Mouse (Mus musculus) embryonic facial prominence, embryonic 11.5 days (tissue): Measurements from ENCODE around the gene Unc119b. TPM values are rescaled to one million over a fixed set of nuclear protein-coding genes. Genes with fewer than 3 reads are reported as not detected.
"Not testable (repeated sequence)": the region's sequence is repeated elsewhere in the genome, so short reads cannot be mapped to it uniquely, and the experiment has no call there.

ENCODE experiments used
- ATAC-seq: fragments of 200-750 bp; cut with Nextera tagmentation; replicated peaks from 2 replicates; pipeline ENCODE4 v1.8.0; 2017; ENCODE audit warnings: low read depth; ENCODE audit not compliant: insufficient number of reproducible peaks, low FRiP score, low TSS enrichment
- DNase-seq: peaks from one replicate; pipeline ENCODE4 v3.0.0-alpha.2; 2015; ENCODE audit warnings: low spot score
- H3K27ac ChIP-seq: fragments of 300-500 bp; sonication (generic); replicated peaks from 2 replicates; pipeline ENCODE4 v1.5.1; 2014; ENCODE audit warnings: mild to moderate bottlenecking, low read depth, low read length, control low read depth
- H3K27me3 ChIP-seq: fragments of 300-500 bp; sonication (generic); 2 replicates; pipeline ENCODE4 v1.6.1; 2014; ENCODE audit warnings: mild to moderate bottlenecking, low read length, moderate library complexity, mixed read lengths; ENCODE audit not compliant: control insufficient read depth, insufficient read depth
- H3K36me3 ChIP-seq: fragments of 300-500 bp; sonication (generic); replicated peaks from 2 replicates; pipeline ENCODE4 v1.6.1; 2014; ENCODE audit warnings: low read depth, mild to moderate bottlenecking, low read length, moderate library complexity, mixed read lengths; ENCODE audit not compliant: control insufficient read depth, insufficient read depth
- H3K4me1 ChIP-seq: fragments of 300-500 bp; sonication (generic); 2 replicates; pipeline ENCODE4 v1.6.1; 2014; ENCODE audit warnings: low read length, mixed read lengths; ENCODE audit not compliant: control insufficient read depth, insufficient read depth
- H3K4me2 ChIP-seq: fragments of 300-500 bp; sonication (generic); 2 replicates; pipeline ENCODE4 v1.6.1; 2014; ENCODE audit warnings: low read depth, mild to moderate bottlenecking, control low read depth, low read length, moderate library complexity
- H3K4me3 ChIP-seq: fragments of 300-500 bp; sonication (generic); 2 replicates; pipeline ENCODE4 v1.5.1; 2014; ENCODE audit warnings: low read depth, low read length, control low read depth
- H3K9ac ChIP-seq: fragments of 300-500 bp; sonication (generic); replicated peaks from 2 replicates; pipeline ENCODE4 v1.6.1; 2014; ENCODE audit warnings: mild to moderate bottlenecking, control low read depth, low read length
- H3K9me3 ChIP-seq: fragments of 300-500 bp; sonication (generic); replicated peaks from 2 replicates; pipeline ENCODE4 v1.6.1; 2016; ENCODE audit warnings: mild to moderate bottlenecking, low read length, inconsistent platforms, mixed read lengths; ENCODE audit not compliant: control insufficient read depth
- WGBS: fragments of 180-500 bp; shearing (Covaris S2); extraction: QIAGEN DNeasy Blood & Tissue Kit; methylation state at CpG from one replicate; pipeline ENCODE4 v1.1.7; 2014; 5-methylcytosine and 5-hydroxymethylcytosine counted together
- polyA plus RNA-seq: library from polyadenylated mRNA; unstranded; fragments of >200 nt; fragmentation: Nextera tagmentation; extraction: Ambion mirVana; gene quantifications from 2 replicates; pipeline ENCODE4 v1.2.1, GENCODE M21; 2014

Unc119b gene
- polyA plus RNA-seq, 1 experiment from 2014 or later = 49.6 TPM

DNA sequence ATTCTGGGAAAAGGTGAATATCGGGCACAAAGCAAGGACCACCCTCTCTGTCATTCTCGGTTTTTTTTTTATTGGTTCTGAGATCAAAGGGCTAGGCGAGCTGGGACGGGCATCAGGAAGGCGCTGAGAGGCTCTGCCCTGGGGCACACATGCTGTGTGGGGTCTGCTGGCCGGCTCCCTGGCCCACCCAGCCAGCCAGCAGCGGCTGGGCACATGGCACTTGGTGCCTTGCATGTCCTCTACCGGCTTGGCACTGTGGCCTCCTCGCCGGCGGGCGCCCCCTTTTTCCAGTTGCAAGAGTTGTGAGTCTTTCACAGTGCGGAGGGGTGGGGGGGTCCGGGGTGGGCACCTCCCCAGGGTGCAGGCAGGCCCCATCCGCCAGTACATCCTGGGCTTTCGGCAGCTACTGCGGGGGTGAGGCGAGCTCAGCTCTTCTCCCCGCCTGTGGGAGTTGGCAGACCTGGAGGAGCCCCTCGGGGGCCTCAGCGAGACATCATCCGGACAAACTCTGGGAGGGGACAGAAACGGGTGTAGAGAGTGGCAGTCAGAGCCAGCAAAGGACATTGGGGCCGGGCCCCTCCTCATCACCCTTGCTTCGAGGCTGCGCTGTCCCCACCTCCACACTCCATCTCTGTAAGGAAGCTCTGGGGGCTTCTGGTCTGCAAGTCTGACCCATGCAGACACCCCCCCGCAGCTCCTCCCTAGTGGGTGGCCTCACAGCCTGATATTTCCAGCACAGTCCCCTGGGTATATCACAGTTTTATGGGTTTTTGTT is 34.1 kb upstream of the Unc119b start:
- H3K36me3 ChIP-seq = no peaks in the 10 kb centered on the region
- H3K27me3 ChIP-seq = no peaks in the 10 kb centered on the region
- DNase-seq = no peak
- H3K4me2 ChIP-seq = no peak overlapping the region
- peak overlapping the region; percentile 25; the same call in 1 of the 2 replicates for H3K9ac ChIP-seq
- H3K9me3 ChIP-seq = no peaks in the 10 kb centered on the region
- no peak for ATAC-seq
- H3K4me3 ChIP-seq = no peak overlapping the region
- no peak overlapping the region for H3K27ac ChIP-seq
- no peaks in the 10 kb centered on the region for H3K4me1 ChIP-seq
- 38% methylated on average over 27 of the region's 27 CpGs for WGBS

GRCm38 (mm10) chr5:115167396-115167795 is 32.6 kb upstream of the Unc119b start:
- Histone ChIP-seq H3K27ac (no peak overlapping the region), H3K27me3 (no peaks in the 10 kb centered on the region), H3K9ac (no peak overlapping the region), H3K36me3 (no peaks in the 10 kb centered on the region), H3K4me1 (no peaks in the 10 kb centered on the region), H3K9me3 (no peaks in the 10 kb centered on the region), H3K4me3 (no peak overlapping the region), H3K4me2 (no peak overlapping the region)
- 57% methylated on average over 6 of the region's 6 CpGs for WGBS
- DNase-seq (no peak), ATAC-seq (no peak)

DNA sequence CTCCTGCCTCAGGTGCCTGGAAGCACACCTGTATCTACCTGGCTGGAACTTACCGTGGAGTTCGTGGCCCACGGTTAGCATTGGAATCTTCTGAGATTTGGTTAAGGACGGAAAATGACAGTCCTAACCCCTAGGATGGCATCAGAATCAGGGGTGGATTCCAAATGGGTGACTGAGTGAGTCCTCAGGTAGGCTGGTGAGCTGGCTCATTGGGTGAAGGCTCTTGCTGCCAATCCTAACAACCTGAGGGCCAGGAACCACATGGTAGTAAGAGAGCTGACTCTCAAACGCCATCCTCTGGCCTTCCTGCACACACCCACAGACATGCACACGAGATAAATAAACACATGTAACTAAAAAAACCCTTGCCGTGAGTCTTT is 32.0 kb upstream of the Unc119b start:
- Histone ChIP-seq H3K4me2 (no peak overlapping the region), H3K27ac (no peak overlapping the region), H3K4me3 (no peak overlapping the region), H3K4me1 (no peaks in the 10 kb centered on the region), H3K36me3 (no peaks in the 10 kb centered on the region), H3K9me3 (no peaks in the 10 kb centered on the region), H3K9ac (no peak overlapping the region), H3K27me3 (no peaks in the 10 kb centered on the region)
- ATAC-seq (no peak), DNase-seq (no peak)
- WGBS = 81% methylated on average over 7 of the region's 7 CpGs

DNA sequence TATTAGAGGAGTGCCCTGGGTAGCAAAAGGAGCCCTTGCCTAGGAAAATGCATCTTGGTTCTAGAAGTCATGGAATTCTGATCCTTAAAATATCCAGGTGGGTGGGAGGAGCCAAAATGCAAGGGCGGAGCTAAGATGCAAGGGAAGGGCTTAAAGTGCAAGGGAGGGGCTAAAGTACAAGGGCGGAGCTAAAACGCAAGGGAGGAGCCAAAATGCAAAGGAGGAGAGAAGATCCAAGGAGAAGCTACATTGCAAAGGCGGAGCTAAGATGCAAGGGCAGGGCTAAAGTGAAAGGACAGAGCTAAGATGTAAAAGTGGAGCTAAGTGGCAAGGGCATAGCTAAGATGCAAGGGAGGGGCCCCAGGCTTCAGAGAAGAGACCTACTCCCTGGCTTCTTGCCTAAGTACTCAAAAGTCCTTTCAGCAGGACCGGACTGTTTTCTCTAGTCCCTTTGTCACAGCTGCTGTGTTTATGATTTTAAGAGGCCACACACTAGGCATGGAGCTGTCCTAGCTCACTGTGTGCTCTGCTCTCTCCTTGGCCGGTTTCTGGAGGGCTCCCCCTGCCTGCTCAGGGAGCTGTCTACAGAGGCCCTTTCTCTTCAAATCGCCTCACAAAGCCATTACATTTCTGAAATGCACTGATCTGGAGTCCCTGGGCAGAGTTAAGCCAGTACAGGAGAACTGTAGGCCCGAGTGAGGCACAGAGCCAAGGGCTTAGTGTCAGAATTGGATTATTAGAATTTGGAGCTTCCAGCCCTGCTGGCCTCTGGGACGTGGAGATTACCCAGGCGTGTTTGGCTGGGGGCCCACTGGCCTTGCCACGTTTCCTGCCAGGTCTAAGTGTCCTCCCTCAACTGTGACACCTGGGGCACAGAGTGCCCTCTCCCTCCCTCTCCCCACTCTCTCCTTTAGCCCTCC is 31.4 kb upstream of the Unc119b start:
- H3K27ac ChIP-seq = no peak overlapping the region
- H3K9me3 ChIP-seq = no peaks in the 10 kb centered on the region
- H3K4me2 ChIP-seq = no peak overlapping the region
- no peak for DNase-seq
- H3K27me3 ChIP-seq = no peaks in the 10 kb centered on the region
- 59% methylated on average over 11 of the region's 11 CpGs for WGBS
- no peak overlapping the region for H3K4me3 ChIP-seq
- no peaks in the 10 kb centered on the region for H3K4me1 ChIP-seq
- no peak for ATAC-seq
- H3K9ac ChIP-seq = no peak overlapping the region
- no peaks in the 10 kb centered on the region for H3K36me3 ChIP-seq

DNA sequence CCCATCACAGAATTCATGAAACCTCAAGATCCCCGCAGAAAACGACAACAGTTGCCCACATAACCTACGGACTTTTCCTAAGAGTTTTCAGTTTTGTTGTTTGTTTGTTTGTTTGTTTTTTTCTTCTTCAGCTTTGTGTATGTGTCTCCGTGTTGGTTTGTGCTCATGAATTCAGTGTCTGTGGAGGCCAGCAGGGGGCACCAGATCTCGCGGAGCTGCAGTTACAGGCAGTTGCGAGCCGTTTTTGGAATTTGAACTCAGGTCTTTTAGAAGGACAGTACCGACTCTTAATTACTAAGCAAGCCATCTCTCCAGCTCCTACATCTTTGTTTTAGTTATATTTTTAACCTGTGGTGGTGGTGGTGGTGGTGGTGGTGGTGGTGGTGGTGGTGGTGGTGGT is 30.6 kb upstream of the Unc119b start:
- no peak for DNase-seq
- Histone ChIP-seq H3K9ac (no peak overlapping the region), H3K4me3 (no peak overlapping the region), H3K4me2 (no peak overlapping the region), H3K4me1 (no peaks in the 10 kb centered on the region), H3K36me3 (no peaks in the 10 kb centered on the region), H3K27me3 (no peaks in the 10 kb centered on the region), H3K9me3 (no peaks in the 10 kb centered on the region), H3K27ac (no peak overlapping the region)
- WGBS = 51% methylated on average over 9 of the region's 9 CpGs
- no peak for ATAC-seq

- not testable (repeated sequence) for H3K4me2 ChIP-seq, DNase-seq, H3K4me1 ChIP-seq, ATAC-seq, H3K27me3 ChIP-seq, H3K4me3 ChIP-seq, H3K9me3 ChIP-seq, H3K36me3 ChIP-seq, H3K27ac ChIP-seq, H3K9ac ChIP-seq
- 79% methylated on average over 4 of the region's 4 CpGs for WGBS
Measured at GRCm38 (mm10) chr5:115164446-115164845, 29.7 kb upstream of the Unc119b start.

DNA sequence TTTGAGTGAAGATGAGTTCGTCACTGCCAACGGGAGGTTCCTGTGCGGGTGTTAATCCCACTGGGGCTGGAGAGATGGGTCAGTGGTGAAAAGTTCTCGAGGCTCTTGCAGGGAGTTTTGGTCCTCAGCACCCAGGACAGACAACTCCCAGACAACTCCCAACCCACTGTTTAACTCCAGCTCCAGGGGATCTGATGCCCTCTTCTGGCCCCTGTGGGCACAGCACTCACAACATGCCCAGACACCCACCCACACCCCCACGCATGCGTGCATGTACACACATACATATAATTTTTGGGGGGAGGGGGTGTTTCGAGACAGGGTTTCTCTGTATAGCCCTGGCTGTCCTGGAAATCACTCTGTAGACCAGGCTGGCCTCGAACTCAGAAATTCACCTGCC is 28.8 kb upstream of the Unc119b start:
- DNase-seq = peak; percentile 46
- ATAC-seq = no peak
- no peaks in the 10 kb centered on the region for H3K27me3 ChIP-seq
- no peaks in the 10 kb centered on the region for H3K9me3 ChIP-seq
- no peak overlapping the region for H3K9ac ChIP-seq
- 39% methylated on average over 8 of the region's 8 CpGs for WGBS
- 0 out of 2 replicates have a peak overlapping the region, but pooled peaks have one; percentile 8 for H3K4me2 ChIP-seq
- H3K27ac ChIP-seq = no peak overlapping the region
- H3K4me3 ChIP-seq = no peak overlapping the region
- H3K4me1 ChIP-seq = no peaks in the 10 kb centered on the region
- H3K36me3 ChIP-seq = no peaks in the 10 kb centered on the region

DNA sequence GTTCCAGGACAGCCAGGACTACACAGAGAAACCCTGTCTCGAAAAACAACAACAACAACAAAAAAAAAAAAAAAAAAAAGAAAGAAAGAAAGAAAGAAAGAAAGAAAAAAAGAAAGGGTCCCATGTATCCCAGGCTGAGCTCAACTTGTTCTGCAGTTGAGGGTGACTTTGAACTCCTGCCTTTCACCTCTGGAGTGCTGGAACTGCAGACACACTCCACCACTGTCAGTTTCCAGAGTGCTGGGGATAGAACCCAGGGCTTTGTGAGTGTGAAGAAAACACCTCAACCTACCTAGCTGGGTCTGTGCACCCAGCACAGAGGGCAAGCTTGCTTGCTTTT is 27.1 kb upstream of the Unc119b start:
- not testable (repeated sequence) for H3K9ac ChIP-seq, H3K4me1 ChIP-seq, ATAC-seq, H3K9me3 ChIP-seq, DNase-seq, H3K4me3 ChIP-seq, H3K36me3 ChIP-seq, H3K27me3 ChIP-seq, H3K4me2 ChIP-seq, H3K27ac ChIP-seq
- no CpG with 5 or more reads among the region's 1 CpGs for WGBS
